Mouse (Mus musculus) ES-E14 (cell line): Measurements from ENCODE around the gene Fxyd7.

ENCODE experiments used
- MAFK ChIP-seq: IDR thresholded peaks from 2 replicates; pipeline ENCODE4 v1.6.1; 2014; ENCODE audit warnings: mild to moderate bottlenecking, low read depth, low read length, inconsistent platforms; ENCODE audit not compliant: insufficient read depth
- ZC3H11A ChIP-seq: IDR thresholded peaks from 2 replicates; pipeline ENCODE4 v1.6.1; 2012; ENCODE audit warnings: low read depth, mild to moderate bottlenecking, inconsistent platforms, low read length, borderline replicate concordance
- ZNF384 ChIP-seq: IDR thresholded peaks from 2 replicates; pipeline ENCODE4 v1.6.1; 2012; ENCODE audit warnings: low read depth, low read length, inconsistent platforms

DNA sequence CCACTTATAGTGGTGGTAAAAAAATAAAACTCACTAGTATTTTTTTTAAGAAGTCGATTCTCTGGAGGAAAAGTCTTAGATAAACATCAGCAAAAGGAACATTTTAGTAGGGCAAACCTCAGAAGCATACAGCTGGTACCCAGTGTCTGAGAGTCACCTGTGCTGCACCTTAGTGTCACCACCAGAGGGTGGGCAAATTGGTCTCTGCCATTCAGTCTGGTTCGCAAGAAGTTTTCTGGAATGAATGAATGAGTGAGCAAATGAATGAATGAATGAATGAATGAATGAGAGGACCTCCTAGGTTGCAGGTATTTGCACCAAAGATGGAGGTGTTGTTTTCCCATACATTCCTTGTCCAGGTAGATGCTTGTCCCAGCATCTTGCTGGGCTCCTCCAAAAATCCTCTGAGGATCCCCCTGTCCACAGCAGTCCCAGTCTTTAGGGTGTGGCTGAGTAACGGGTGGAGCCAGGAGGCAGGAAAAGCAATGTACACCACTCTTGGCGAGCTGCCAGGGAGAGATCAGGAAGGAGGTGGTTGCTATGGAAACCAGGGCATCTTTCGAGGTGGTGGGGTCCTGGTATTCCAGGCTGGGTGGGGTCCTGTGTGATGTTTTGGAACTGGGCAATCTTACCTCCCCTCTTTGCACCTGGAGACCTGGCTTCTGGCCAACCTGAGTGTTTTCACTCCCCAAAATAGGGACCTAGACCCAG, 2.0 kb downstream of the Fxyd7 start:
- TF ChIP-seq ZNF384, result no peak
- no peak for TF ChIP-seq MAFK
- TF ChIP-seq ZC3H11A, result no peak
